Mouse (Mus musculus) neural tube, embryonic 15.5 days (tissue): ENCODE results near the gene Hoxc8. TPM values are rescaled to one million over a fixed set of nuclear protein-coding genes. Genes with fewer than 3 reads are reported as not detected.

Source experiments
- ATAC-seq: fragments of 200-750 bp; cut with Nextera tagmentation; 2 replicates; pipeline ENCODE4 v1.8.0; 2017; ENCODE audit warnings: mild to moderate bottlenecking, moderate TSS enrichment, moderate library complexity; ENCODE audit not compliant: low FRiP score
- H3K27ac ChIP-seq: fragments of 300-500 bp; sonication (generic); replicated peaks from 2 replicates; pipeline ENCODE4 v1.5.1; 2015; ENCODE audit warnings: mild to moderate bottlenecking, inconsistent platforms
- H3K27me3 ChIP-seq: fragments of 300-500 bp; sonication (generic); replicated peaks from 2 replicates; pipeline ENCODE4 v1.6.1; 2015; ENCODE audit warnings: inconsistent platforms
- H3K36me3 ChIP-seq: fragments of 300-500 bp; sonication (generic); 2 replicates; pipeline ENCODE4 v1.6.1; 2015; ENCODE audit warnings: inconsistent platforms
- H3K4me1 ChIP-seq: fragments of 300-500 bp; sonication (generic); 2 replicates; pipeline ENCODE4 v1.6.1; 2015; ENCODE audit warnings: inconsistent platforms
- H3K4me2 ChIP-seq: fragments of 300-500 bp; sonication (generic); 2 replicates; pipeline ENCODE4 v1.6.1; 2015; ENCODE audit warnings: inconsistent platforms, mild to moderate bottlenecking, moderate library complexity
- H3K4me3 ChIP-seq: fragments of 300-500 bp; sonication (generic); replicated peaks from 2 replicates; pipeline ENCODE4 v1.5.1; 2015; ENCODE audit warnings: mild to moderate bottlenecking, inconsistent platforms
- H3K9ac ChIP-seq: fragments of 300-500 bp; sonication (generic); replicated peaks from 2 replicates; pipeline ENCODE4 v1.6.1; 2015; ENCODE audit warnings: mild to moderate bottlenecking, inconsistent platforms
- H3K9me3 ChIP-seq: fragments of 300-500 bp; sonication (generic); replicated peaks from 2 replicates; pipeline ENCODE4 v1.6.1; 2016; ENCODE audit warnings: inconsistent platforms
- WGBS: fragments of 180-500 bp; shearing (Covaris S2); methylation state at CpG from one replicate; pipeline ENCODE4 v1.1.7; 2015; ENCODE audit warnings: mixed read lengths; 5-methylcytosine and 5-hydroxymethylcytosine counted together
- polyA plus RNA-seq: library from polyadenylated mRNA; unstranded; fragments of >200 nt; fragmentation: Nextera tagmentation; extraction: Ambion mirVana; gene quantifications from 2 replicates; pipeline ENCODE4 v1.2.1, GENCODE M21; 2015

Gene Hoxc8
- 56.5 and 108 TPM in 2 replicates for polyA plus RNA-seq

DNA sequence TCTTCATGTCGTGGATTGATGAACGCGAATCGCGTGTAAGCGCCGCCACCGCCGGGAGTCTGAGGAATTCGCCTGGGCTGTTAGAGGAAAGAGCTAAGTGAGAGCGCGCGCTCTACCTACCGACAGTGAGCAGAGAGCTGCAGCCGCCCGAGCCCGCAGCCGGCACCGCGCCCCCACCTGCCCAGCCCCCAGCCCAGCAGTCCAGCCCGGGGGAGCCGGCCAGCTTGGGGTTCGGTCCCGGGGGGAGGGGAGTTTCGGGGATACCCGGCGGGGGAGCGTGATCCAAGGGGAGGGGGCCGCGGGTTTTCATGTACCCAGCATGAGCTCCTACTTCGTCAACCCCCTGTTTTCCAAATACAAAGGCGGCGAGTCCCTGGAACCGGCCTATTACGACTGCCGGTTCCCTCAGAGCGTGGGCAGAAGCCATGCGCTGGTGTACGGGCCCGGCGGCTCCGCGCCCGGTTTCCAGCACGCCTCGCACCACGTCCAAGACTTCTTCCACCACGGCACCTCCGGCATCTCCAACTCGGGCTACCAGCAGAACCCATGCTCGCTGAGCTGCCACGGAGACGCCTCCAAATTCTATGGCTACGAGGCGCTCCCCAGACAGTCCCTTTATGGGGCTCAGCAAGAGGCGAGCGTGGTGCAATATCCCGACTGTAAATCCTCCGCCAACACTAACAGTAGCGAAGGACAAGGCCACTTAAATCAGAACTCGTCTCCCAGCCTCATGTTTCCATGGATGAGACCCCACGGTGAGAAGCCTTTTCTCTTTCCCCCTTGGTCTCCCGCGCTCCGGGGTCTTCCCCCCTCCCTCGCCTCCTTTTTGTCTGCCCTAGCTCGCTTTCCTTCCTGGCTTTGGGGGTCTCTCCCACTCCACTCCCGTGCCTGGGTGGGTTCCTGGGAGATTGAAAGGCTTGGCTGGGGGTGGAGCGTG, at the start of gene Hoxc8:
Hoxc8 (plus strand) TSS at position 147 of the 937 bp plus-strand sequence.
- H3K9ac ChIP-seq = peak within 1 kb of the TSS; percentile 64
- H3K4me2 ChIP-seq = peak within 1 kb of the TSS; percentile 82
- H3K27ac ChIP-seq = peak within 1 kb of the TSS; percentile 89
- ATAC-seq = peak; percentile 57
- H3K27me3 ChIP-seq = peaks cover 2% of the 10 kb centered on the region; the same call in 1 of the 2 replicates
- H3K4me1 ChIP-seq = peaks cover 85% of the 10 kb centered on the region
- WGBS = 2% methylated on average over 66 of the region's 69 CpGs
- no peaks in the 10 kb centered on the region for H3K36me3 ChIP-seq
- no peaks in the 10 kb centered on the region for H3K9me3 ChIP-seq
- peak within 1 kb of the TSS; percentile 52 for H3K4me3 ChIP-seq

- Histone ChIP-seq H3K27me3 (peaks cover 90% of the 10 kb centered on the region), H3K27ac (peak overlapping the region; percentile 74), H3K4me1 (peaks cover 11% of the 10 kb centered on the region), H3K36me3 (no peaks in the 10 kb centered on the region), H3K9me3 (no peaks in the 10 kb centered on the region), H3K4me2 (peak overlapping the region; percentile 52), H3K9ac (peak overlapping the region; percentile 41), H3K4me3 (peak overlapping the region; percentile 34)
- under 1% methylated on average over 49 of the region's 53 CpGs for WGBS
- no peak for ATAC-seq
These were observed 47.5 kb upstream of the Hoxc8 start for GRCm38 (mm10) chr15:102942739-102943467.

DNA sequence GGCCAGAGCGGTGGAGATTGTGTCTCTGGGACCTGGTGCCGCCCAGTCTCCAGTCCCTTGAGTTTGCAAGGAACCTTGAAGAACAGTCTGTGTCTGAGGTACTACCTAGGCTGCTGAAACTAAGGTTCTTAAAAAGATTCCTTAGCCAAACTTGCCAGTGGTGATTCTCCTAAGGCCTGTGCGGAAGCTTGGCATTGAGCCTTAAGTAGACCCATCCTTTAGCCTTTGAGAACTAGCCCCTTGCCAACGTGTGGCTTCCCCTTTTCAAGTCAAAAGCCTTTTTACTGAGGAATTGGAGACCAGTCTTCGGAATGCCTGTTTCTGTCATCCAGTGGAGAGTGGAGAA, 47.0 kb upstream of the Hoxc8 start:
- no peak for ATAC-seq
- peak overlapping the region; percentile 34 for H3K4me3 ChIP-seq
- no peaks in the 10 kb centered on the region for H3K36me3 ChIP-seq
- 4% methylated on average over 5 of the region's 5 CpGs for WGBS
- H3K27ac ChIP-seq = peak overlapping the region; percentile 74
- H3K27me3 ChIP-seq = peaks cover 90% of the 10 kb centered on the region
- no peaks in the 10 kb centered on the region for H3K9me3 ChIP-seq
- H3K9ac ChIP-seq = peak overlapping the region; percentile 28; the same call in 1 of the 2 replicates
- H3K4me1 ChIP-seq = peaks cover 11% of the 10 kb centered on the region
- peak overlapping the region; percentile 52 for H3K4me2 ChIP-seq

- Histone ChIP-seq H3K27ac (peak overlapping the region; percentile 39), H3K4me1 (peaks cover 6% of the 10 kb centered on the region), H3K36me3 (no peaks in the 10 kb centered on the region), H3K9me3 (no peaks in the 10 kb centered on the region), H3K4me2 (peak overlapping the region; percentile 40), H3K9ac (peak overlapping the region; percentile 6; the same call in 1 of the 2 replicates), H3K27me3 (peaks cover 83% of the 10 kb centered on the region), H3K4me3 (peak overlapping the region; percentile 19)
- ATAC-seq = no peak
- WGBS = 8% methylated on average over 22 of the region's 22 CpGs
These were observed 45.0 kb upstream of the Hoxc8 start for GRCm38 (mm10) chr15:102945185-102946077.

- Histone ChIP-seq H3K27me3 (peaks cover 83% of the 10 kb centered on the region), H3K36me3 (no peaks in the 10 kb centered on the region), H3K4me2 (peak overlapping the region; percentile 41), H3K4me3 (peak overlapping the region; percentile 24), H3K9ac (peak overlapping the region; percentile 18; the same call in 1 of the 2 replicates), H3K4me1 (peaks cover 6% of the 10 kb centered on the region), H3K27ac (peak overlapping the region; percentile 80), H3K9me3 (no peaks in the 10 kb centered on the region)
- ATAC-seq = no peak
- WGBS = 3% methylated on average over 9 of the region's 9 CpGs
These were observed 43.1 kb upstream of the Hoxc8 start for GRCm38 (mm10) chr15:102947276-102947675.

- 8% methylated on average over 2 of the region's 2 CpGs for WGBS
- Histone ChIP-seq H3K27ac (peak overlapping the region; percentile 80), H3K4me2 (peak overlapping the region; percentile 41), H3K9me3 (no peaks in the 10 kb centered on the region), H3K27me3 (peaks cover 89% of the 10 kb centered on the region), H3K4me1 (no peaks in the 10 kb centered on the region), H3K4me3 (peak overlapping the region; percentile 24), H3K9ac (no peak overlapping the region), H3K36me3 (no peaks in the 10 kb centered on the region)
- ATAC-seq = no peak
These were observed 41.6 kb upstream of the Hoxc8 start for GRCm38 (mm10) chr15:102948842-102949241.

- Histone ChIP-seq H3K4me3 (peak overlapping the region; percentile 24), H3K4me2 (peak overlapping the region; percentile 41), H3K36me3 (no peaks in the 10 kb centered on the region), H3K9me3 (no peaks in the 10 kb centered on the region), H3K4me1 (no peaks in the 10 kb centered on the region), H3K27me3 (peaks cover 81% of the 10 kb centered on the region), H3K27ac (peak overlapping the region; percentile 80), H3K9ac (0 out of 2 replicates have a peak overlapping the region, but pooled peaks have one; percentile 6)
- WGBS = 2% methylated on average over 20 of the region's 20 CpGs
- no peak for ATAC-seq
These were observed 40.7 kb upstream of the Hoxc8 start for GRCm38 (mm10) chr15:102949696-102950095.

DNA sequence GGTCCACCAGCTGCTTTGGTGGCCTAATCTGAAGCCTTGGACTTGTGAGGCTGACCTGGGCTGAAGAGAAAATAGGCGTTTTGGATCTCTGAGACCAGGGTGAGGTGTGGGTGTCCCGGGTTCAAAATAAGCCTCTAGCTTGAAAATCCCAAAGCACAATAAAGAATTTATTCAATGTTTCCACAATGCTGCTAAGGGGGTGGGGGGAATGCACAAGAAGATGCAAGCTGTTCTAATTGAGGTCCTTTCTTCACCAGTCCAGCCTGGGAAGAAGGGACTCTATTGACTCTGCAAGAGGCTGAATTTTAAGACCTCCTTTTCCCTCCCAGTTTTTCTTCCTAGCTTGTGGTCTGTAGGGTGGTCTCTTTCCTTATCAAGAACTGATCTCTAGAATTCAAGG, 39.5 kb upstream of the Hoxc8 start:
- WGBS = 9% methylated on average over 2 of the region's 2 CpGs
- ATAC-seq = no peak
- Histone ChIP-seq H3K4me3 (peak overlapping the region; percentile 23), H3K27me3 (peaks cover 71% of the 10 kb centered on the region), H3K9me3 (no peaks in the 10 kb centered on the region), H3K4me2 (peak overlapping the region; percentile 41), H3K36me3 (no peaks in the 10 kb centered on the region), H3K4me1 (0 out of 2 replicates have a peak, but pooled peaks cover 5% of the 10 kb centered on the region), H3K27ac (peak overlapping the region; percentile 60), H3K9ac (peak overlapping the region; percentile 20; the same call in 1 of the 2 replicates)

- WGBS = 6% methylated on average over 6 of the region's 6 CpGs
- H3K4me3 ChIP-seq = peak overlapping the region; percentile 43
These were observed 36.8 kb upstream of the Hoxc8 start for GRCm38 (mm10) chr15:102953561-102953960.

GRCm38 (mm10) chr15:102954192-102955006, 36.0 kb upstream of the Hoxc8 start, which contains the start of gene Hoxc11:
Hoxc11 (plus strand) TSS chr15:102954427.
- 0 out of 2 replicates have a peak, but pooled peaks cover 9% of the 10 kb centered on the region for H3K4me1 ChIP-seq
- H3K9ac ChIP-seq = peak within 1 kb of the TSS; percentile 59
- ATAC-seq = peak; percentile 29; the same call in 1 of the 2 replicates
- H3K27me3 ChIP-seq = peaks cover 66% of the 10 kb centered on the region
- peak within 1 kb of the TSS; percentile 43 for H3K4me3 ChIP-seq
- H3K9me3 ChIP-seq = no peaks in the 10 kb centered on the region
- peak within 1 kb of the TSS; percentile 51 for H3K4me2 ChIP-seq
- peak within 1 kb of the TSS; percentile 77 for H3K27ac ChIP-seq
- no peaks in the 10 kb centered on the region for H3K36me3 ChIP-seq
- under 1% methylated on average over 57 of the region's 57 CpGs for WGBS

More at GRCm38 (mm10) chr15:102953561-102953960, 36.8 kb upstream of the Hoxc8 start:
- Histone ChIP-seq H3K9ac (0 out of 2 replicates have a peak overlapping the region, but pooled peaks have one; percentile 14), H3K27me3 (peaks cover 68% of the 10 kb centered on the region), H3K27ac (peak overlapping the region; percentile 77), H3K36me3 (no peaks in the 10 kb centered on the region), H3K4me2 (peak overlapping the region; percentile 51), H3K9me3 (no peaks in the 10 kb centered on the region), H3K4me1 (0 out of 2 replicates have a peak, but pooled peaks cover 9% of the 10 kb centered on the region)
- no peak for ATAC-seq
